Mouse (Mus musculus): ENCODE measurements around the gene Sptssa.
"Not testable (repeated sequence)": the region's sequence is repeated elsewhere in the genome, so short reads cannot be mapped to it uniquely, and the experiment has no call there.

The Sptssa gene

GRCm38 (mm10) chr12:54656396-54657171 lies at the start of gene Sptssa:
Sptssa (minus strand) TSS chr12:54656573.
- peak; percentile 95 to 96 for DNase-seq (ENCODE audit: low spot score in 2 of 2)

DNA sequence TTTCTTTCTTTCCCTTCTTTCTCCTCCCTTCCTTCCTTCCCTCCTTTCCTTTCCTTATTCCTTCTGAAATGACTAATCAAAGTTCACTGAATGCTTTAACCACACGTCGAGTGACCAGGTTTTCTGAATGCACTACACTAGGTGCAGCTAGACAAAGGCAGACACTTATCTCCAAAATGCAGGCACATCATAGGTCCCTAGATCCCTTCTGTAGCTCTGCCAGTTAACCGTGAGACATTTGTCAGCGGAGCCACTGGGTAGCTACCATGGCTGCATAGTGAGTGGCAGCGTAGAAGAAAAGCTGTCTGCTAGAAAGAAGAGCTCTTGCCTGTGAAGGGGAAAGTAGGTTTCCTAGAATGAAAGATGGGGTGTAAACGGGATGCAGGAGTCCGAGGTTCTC lies 43.0 kb upstream of the Sptssa start:
- no peak for DNase-seq (ENCODE audit: low spot score in 2 of 2)

GRCm38 (mm10) chr12:54697791-54698250 lies 41.4 kb upstream of the Sptssa start:
- DNase-seq (ENCODE audit: low spot score in 2 of 2) = no peak

- DNase-seq (ENCODE audit: low spot score in 2 of 2) = peak in 1 of 2 experiments; percentile 26
Observed at GRCm38 (mm10) chr12:54697003-54697597, 40.7 kb upstream of the Sptssa start.

DNA sequence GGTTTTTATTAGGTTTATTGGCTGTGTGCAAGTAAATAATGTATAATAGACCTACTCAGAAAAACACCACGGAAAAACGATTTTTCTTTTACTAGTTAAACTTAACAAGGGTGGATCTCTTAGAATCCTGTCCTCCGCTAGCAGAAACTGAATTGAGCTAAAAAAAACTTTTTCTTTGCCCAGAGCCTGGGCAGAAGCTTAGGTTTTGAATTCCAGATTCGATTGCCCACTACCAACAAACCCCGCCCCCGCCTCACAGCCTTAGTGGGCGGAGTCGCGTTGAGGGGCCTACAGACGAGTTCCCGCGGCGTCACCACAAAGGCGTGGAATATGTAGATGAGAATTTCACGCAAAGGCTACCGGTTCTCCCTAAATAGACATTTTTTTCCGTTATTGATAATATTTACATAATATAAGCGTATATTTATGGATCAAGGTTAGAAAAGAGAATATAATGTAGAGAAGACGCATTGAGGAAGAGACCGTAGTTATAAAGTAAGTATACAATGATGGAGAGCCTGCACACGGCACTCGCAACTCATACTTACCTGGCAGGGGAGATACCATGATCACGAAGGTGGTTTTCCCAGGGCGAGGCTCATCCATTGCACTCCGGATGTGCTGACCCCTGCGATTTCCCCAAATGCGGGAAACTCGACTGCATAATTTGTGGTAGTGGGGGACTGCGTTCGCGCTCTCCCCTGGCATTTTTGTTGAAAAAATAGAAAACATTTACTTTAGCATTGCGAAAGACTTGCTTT lies 40.0 kb upstream of the Sptssa start:
- DNase-seq (ENCODE audit: low spot score in 2 of 2) = peak; percentile 89 to 94

DNA sequence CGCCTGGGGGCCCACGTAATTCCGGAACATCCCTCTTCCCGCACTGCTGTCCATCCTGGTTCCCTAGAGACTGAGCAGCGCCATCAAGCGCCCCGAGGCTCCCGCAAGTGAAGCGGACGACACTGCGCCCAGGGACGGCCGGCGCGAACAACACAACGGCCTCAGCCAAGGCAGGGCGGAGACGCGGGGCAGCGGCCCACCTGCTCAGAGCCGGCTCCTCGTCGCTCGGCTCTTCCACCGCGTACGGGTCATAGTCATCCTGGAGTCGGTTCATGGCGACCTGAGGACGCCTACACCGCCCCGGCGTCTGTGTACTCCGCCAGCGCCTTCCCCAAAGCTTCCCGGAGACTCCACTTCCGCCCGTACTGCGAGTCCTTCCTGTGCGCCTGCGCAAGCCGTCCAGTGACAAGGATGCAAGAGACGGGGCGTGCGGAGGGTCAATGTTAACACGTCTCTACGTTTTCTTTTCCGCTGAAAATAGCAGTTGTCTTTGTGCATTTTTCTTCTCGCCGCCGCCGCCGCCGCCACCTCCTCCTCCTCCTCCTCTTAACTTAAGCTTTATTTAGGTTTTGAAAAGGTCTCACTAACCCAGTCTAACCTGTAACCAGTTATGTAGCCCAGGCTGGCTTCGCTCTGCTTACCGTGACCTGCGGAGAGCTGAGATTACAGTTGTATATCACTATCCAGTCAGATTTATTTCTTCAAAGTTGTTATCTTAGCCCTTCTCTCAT lies 39.3 kb upstream of the Sptssa start, which contains the start of gene Eapp:
Gene Eapp (minus strand): TSS at position 387 of the 731 bp plus-strand sequence.
- peak; percentile 95 to 96 for DNase-seq (ENCODE audit: low spot score in 2 of 2)

DNA sequence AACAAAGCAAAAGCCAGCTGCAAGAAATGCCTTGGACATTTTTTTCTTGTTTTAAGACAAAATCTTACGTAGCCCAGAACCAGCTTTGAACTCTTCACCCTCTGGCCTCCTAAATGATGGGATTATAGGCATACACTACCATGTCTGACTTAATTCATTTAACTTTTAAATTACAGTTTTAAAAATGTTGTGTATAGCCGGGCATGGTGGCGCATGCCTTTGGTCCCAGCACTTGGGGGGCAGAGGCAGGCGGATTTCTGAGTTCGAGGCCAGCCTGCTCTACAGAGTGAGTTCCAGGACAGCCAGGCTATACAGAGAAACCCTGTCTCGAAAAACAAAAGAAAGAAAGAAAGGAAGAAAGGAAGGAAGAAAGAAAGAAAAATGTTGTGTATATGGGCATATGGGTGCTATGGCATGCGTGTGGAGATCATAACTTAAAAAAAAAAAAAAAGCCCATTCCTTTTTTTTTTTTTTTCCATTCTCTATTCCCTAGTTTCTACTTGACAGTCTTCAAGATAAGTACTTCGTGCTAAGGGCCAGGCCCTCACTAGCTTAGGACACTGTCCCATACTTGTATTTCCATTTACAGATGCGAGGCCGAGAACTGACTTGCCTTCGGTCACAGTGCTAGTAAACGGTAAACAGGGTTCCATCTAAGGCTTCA lies 38.6 kb upstream of the Sptssa start:
- no peak for DNase-seq (ENCODE audit: low spot score in 2 of 2)

- DNase-seq (ENCODE audit: low spot score in 2 of 2) = no peak
Observed at GRCm38 (mm10) chr12:54689082-54689481, 32.7 kb upstream of the Sptssa start.

- no peak for DNase-seq (ENCODE audit: low spot score in 2 of 2)
Observed at GRCm38 (mm10) chr12:54683182-54683581, 26.8 kb upstream of the Sptssa start.

DNA sequence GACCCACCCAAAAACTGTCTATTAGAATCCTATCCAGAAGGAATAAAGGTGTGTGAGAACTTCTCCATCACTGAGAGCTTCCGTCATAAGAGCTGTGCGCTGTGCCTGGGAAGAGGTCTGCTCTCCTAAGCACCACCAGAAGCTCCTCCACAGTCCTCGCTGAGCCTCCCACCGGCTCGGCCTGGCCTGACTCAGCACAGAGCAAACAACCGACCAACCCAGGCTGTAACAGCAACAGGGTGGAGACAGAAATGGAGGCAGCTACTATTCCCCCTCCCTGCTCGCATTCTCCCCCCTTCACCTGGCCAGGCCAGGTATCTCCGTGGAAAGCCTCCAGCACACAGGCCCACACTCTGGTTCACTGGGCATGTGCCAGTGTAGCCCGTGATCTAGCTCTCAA lies 20.3 kb upstream of the Sptssa start:
- no peak for DNase-seq (ENCODE audit: low spot score in 2 of 2)

- no peak for DNase-seq (ENCODE audit: low spot score in 2 of 2)
Observed at GRCm38 (mm10) chr12:54675396-54675795, 19.0 kb upstream of the Sptssa start.

DNA sequence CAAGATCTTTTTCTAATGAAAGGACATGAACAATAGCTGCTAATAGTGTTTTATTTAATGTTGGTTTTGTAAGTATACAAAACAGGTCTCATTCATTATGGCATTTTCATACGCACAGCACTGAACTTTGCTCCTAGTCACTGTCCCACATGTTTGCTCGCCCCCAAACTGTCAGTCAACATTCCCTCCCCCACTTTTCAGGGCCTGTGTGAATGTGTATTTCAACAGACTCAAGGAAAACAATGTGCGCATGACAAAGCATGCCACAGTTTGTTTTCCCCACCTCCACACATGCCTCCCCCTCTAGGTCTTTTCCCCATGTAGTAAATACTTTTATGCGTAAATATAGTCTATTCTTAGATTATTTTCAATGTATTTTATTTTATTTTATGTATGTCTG lies 14.9 kb upstream of the Sptssa start:
- no peak for DNase-seq (ENCODE audit: low spot score in 2 of 2)

DNA sequence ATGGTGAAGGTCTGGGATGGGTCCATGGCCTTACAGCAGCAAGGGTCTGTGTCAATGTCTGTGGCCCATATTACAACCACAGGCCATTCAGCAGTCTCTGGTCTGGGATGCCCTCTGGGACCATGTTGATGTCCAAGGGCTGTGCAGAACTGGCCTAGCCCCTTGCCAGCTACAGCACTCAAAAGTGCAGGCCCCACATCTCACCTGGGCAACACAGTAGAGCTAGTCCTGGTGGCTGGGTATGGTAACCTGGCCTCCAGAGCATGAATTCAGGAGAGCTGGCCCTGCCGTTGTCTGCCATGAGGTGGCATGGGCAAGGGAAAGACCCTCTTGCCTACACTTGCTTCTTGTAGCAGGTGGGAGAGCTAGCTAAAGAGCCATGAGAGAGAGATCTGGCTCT lies 11.8 kb upstream of the Sptssa start:
- DNase-seq (ENCODE audit: low spot score in 2 of 2) = no peak

DNA sequence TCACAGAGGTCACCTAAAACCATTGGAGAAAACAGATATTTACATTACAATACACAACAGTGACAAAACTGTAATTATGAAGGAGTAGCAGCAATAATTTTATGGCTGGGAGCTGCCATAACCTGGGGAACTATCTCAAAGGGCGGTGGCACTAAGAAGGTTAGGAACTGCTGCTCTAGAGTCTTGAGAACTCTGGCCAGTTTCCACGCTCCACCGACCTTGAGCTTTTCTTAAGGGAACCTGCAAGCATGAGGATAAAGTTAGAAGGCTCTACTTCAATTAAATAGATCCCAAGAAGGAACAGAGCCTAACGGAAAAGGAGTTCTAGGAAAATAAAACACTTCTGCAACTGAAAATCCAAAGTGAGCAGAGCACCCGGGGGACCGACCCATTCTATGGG lies 9.2 kb upstream of the Sptssa start:
- DNase-seq (ENCODE audit: low spot score in 2 of 2) = no peak

DNA sequence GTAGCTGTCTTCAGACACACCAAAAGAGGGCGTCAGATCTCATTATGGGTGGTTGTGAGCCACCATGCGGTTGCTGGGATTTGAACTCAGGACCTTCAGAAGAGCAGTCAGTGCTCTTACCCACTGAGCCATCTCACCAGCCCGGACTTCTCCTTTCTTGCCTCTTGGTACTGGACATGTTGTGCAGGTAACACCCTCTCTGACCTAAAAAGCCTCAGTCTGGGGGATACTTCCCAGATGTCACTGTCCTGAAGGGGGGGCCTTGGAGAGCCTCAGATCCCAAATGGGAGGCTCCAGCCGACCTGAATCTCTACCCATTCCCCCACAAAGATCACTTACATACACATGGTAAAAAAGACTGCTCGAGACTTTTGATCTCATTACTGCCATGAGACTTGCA lies 5.1 kb upstream of the Sptssa start:
- not testable (repeated sequence) for DNase-seq (ENCODE audit: low spot score in 2 of 2)

DNA sequence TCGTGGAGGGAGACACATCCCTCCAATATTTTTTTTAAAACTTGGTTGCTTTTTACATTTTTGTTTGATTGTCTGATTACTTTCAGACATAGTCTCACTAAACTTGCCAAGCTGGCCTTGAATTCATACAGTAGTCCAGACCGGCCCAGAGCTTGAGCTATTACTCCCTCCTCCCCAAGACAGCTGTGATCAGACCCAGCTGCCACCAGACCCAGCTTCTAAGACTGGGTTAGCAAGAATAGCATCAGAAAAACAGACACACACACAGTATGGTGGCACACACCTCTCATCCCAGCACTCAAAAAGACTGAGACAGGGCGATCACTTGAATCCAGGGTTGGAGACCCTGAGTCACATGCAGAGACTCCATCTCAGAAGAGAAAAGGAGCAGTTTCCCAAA lies 3.5 kb upstream of the Sptssa start:
- no peak for DNase-seq (ENCODE audit: low spot score in 2 of 2)

DNA sequence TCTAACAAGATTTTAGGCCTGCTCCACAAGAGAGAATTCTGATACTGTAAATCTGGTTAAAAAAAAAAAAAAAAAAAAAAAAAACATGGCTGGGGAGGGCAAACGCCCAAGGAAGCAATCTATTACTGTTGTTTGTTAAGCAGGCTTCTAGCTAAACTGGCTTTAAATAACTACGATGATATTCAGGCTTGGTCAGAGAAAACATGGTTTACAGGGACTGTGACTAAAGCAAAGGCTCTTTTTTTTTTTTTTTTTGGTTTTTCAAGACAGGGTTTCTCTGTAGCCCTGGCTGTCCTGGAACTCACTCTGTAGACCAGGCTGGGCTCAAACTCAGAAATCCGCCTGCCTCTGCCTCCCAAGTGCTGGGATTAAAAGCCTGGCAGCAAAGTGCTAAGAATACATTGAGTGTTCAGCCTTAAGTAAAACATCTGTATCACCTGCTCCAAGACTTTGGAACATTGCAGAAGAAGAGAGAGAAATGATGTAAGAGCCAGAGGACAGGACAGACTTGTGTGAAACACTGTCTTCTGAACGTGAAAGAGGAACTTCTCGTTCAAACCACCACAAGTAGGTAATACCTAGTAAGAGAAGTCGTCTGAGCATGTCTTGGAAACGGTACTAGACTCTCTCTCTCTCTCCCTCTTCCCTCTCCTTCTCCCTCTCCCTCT lies 2.2 kb upstream of the Sptssa start:
- DNase-seq (ENCODE audit: low spot score in 2 of 2) = no peak

GRCm38 (mm10) chr12:54657951-54658350 lies 1.6 kb upstream of the Sptssa start:
- no peak for DNase-seq (ENCODE audit: low spot score in 2 of 2)

- no peak for DNase-seq (ENCODE audit: low spot score in 2 of 2)
Observed at GRCm38 (mm10) chr12:54657226-54657625, 853 bp upstream of the Sptssa start.

GRCm38 (mm10) chr12:54656039-54656395 lies 356 bp downstream of the Sptssa start:
- DNase-seq (ENCODE audit: low spot score in 2 of 2) = peak in 1 of 2 experiments; percentile 31
